Mouse (Mus musculus) kidney, embryonic 14.5 days (tissue): Measurements from ENCODE around the gene Mllt1. TPM values are rescaled to one million over a fixed set of nuclear protein-coding genes. Genes with fewer than 3 reads are reported as not detected.
"Not testable (repeated sequence)": the region's sequence is repeated elsewhere in the genome, so short reads cannot be mapped to it uniquely, and the experiment has no call there.

Experiments
- ATAC-seq: fragments of 200-750 bp; cut with Nextera tagmentation; 2 replicates; pipeline ENCODE4 v1.8.0; 2017; ENCODE audit warnings: moderate number of reproducible peaks, mild to moderate bottlenecking, moderate TSS enrichment, moderate library complexity; ENCODE audit not compliant: low FRiP score, low TSS enrichment
- H3K27ac ChIP-seq: fragments of 300-500 bp; sonication (generic); 2 replicates; pipeline ENCODE4 v1.5.1; 2014; ENCODE audit warnings: low read depth, mild to moderate bottlenecking, low read length, moderate library complexity, mixed read lengths
- H3K27me3 ChIP-seq: fragments of 300-500 bp; sonication (generic); 2 replicates; pipeline ENCODE4 v1.6.1; 2014; ENCODE audit warnings: mild to moderate bottlenecking, low read length; ENCODE audit not compliant: control insufficient read depth, insufficient read depth
- H3K36me3 ChIP-seq: fragments of 300-500 bp; sonication (generic); 2 replicates; pipeline ENCODE4 v1.6.1; 2014; ENCODE audit warnings: low read length, mixed read lengths; ENCODE audit not compliant: control insufficient read depth, insufficient read depth
- H3K4me1 ChIP-seq: fragments of 300-500 bp; sonication (generic); 2 replicates; pipeline ENCODE4 v1.6.1; 2014; ENCODE audit warnings: low read length, mixed read lengths; ENCODE audit not compliant: control insufficient read depth, insufficient read depth
- H3K4me2 ChIP-seq: fragments of 300-500 bp; sonication (generic); replicated peaks from 2 replicates; pipeline ENCODE4 v1.6.1; 2014; ENCODE audit warnings: low read depth, mild to moderate bottlenecking, low read length
- H3K4me3 ChIP-seq: fragments of 300-500 bp; sonication (generic); 2 replicates; pipeline ENCODE4 v1.5.1; 2014; ENCODE audit warnings: mild to moderate bottlenecking, low read length
- H3K9ac ChIP-seq: fragments of 300-500 bp; sonication (generic); 2 replicates; pipeline ENCODE4 v1.6.1; 2014; ENCODE audit warnings: low read depth, mild to moderate bottlenecking, low read length, moderate library complexity
- H3K9me3 ChIP-seq: fragments of 300-500 bp; sonication (generic); 2 replicates; pipeline ENCODE4 v1.6.1; 2016; ENCODE audit warnings: low read length; ENCODE audit not compliant: control insufficient read depth
- WGBS: fragments of 180-500 bp; shearing (Covaris S2); extraction: QIAGEN DNeasy Blood & Tissue Kit; methylation state at CpG from one replicate; pipeline ENCODE4 v1.1.7; 2014; 5-methylcytosine and 5-hydroxymethylcytosine counted together
- polyA plus RNA-seq: library from polyadenylated mRNA; unstranded; fragments of >200 nt; fragmentation: Nextera tagmentation; extraction: Ambion mirVana; gene quantifications from 2 replicates; pipeline ENCODE4 v1.2.1, GENCODE M21; 2014

The Mllt1 gene
- polyA plus RNA-seq, 1 experiment from 2014 or later, result 35.8 TPM

DNA sequence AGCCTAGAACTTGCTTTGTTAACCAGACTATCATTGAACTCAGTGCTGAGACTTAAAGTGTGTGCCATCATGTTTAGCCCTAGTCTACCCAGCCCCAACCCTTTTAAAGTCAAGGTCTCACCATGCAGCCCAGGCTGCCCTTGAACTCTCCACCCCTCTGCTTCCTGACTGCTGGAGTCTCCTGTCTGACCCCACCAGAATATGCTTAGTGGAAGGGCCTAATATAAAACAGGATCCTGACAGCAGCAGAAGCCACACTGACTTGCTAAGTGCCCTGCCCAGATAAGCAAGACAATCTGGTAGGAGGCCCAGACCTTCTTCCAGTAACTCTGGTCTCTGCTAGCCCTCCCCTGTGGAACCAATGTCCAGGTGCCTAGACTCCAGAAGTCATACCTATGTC lies 6.1 kb downstream of the Mllt1 start:
- Histone ChIP-seq H3K4me3 (no peak overlapping the region), H3K27me3 (no peaks in the 10 kb centered on the region), H3K36me3 (peaks cover 13% of the 10 kb centered on the region; the same call in 1 of the 2 replicates), H3K27ac (no peak overlapping the region), H3K9me3 (no peaks in the 10 kb centered on the region), H3K4me1 (peaks cover 15% of the 10 kb centered on the region), H3K4me2 (no peak overlapping the region), H3K9ac (no peak overlapping the region)
- ATAC-seq, result no peak

DNA sequence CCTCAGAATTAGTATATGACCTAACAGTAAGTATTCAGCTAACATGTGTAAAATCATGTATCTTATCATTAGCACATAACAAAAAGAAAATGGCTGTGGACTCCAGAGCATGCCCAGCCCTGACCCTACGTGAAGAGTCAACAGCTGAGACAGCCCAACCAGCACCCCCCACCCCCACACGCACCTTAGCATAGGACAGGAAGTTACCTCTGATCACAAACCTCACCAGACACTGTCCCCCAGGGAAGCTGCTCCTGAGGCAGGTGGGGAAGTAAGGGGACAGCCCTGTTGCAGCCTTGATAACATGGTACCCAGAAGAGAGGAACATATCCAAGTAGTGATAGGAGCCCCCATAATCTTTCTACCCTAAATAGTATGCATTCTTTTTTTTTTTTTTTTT lies 9.2 kb downstream of the Mllt1 start:
- 0 out of 2 replicates have a peak, but pooled peaks cover 3% of the 10 kb centered on the region for H3K4me1 ChIP-seq
- peaks cover 2% of the 10 kb centered on the region; the same call in 1 of the 2 replicates for H3K9me3 ChIP-seq
- no peak overlapping the region for H3K27ac ChIP-seq
- no peak overlapping the region for H3K9ac ChIP-seq
- no peak overlapping the region for H3K4me3 ChIP-seq
- H3K36me3 ChIP-seq, result peaks cover 31% of the 10 kb centered on the region
- WGBS, result 89% methylated on average over 2 of the region's 2 CpGs
- H3K4me2 ChIP-seq, result no peak overlapping the region
- ATAC-seq, result no peak
- no peaks in the 10 kb centered on the region for H3K27me3 ChIP-seq

DNA sequence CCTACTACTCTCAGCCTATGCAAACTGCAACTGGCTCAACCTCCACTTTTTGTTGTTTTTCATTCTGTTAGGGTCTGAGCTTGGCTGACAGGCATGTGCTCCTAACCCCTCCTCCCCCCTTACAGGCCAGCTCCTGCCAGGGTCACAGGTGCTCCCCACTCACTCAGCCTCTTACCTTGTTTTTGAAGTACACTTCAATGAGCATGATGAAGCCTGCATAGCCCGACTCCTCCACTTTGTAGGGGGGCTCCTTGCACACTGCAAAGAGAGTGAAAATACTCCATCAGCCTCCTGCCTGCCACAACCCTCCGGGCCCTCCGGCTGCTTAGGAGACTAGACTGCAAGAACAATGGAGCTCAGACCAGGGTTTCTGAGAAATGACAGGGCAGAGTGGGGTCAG lies 15.5 kb downstream of the Mllt1 start:
- Histone ChIP-seq H3K4me2 (no peak overlapping the region), H3K4me3 (no peak overlapping the region), H3K27me3 (no peaks in the 10 kb centered on the region), H3K27ac (no peak overlapping the region), H3K36me3 (peaks cover 71% of the 10 kb centered on the region), H3K9me3 (peaks cover 2% of the 10 kb centered on the region; the same call in 1 of the 2 replicates), H3K4me1 (no peaks in the 10 kb centered on the region), H3K9ac (no peak overlapping the region)
- ATAC-seq, result no peak
- WGBS, result 83% methylated on average over 3 of the region's 3 CpGs

DNA sequence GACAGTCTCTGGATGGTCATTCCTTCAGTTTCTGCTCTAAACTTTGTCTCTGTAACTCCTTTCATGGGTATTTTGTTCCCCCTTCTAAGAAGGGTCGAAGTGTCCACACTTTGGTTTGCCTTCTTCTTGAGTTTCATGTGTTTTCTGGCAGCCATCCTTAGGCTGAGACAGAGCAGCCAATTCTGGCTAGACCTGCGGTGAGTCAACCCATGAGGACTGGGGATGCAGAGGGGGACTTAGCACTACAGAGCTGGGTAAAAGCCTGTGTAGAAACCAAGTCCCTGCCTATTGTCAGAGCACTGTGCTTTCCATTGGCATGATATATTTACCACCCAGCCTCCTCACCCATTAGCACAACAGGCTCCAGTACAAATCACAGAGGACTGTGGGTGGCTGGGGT lies 18.0 kb downstream of the Mllt1 start:
- WGBS, result 93% methylated on average over 2 of the region's 2 CpGs
- no peaks in the 10 kb centered on the region for H3K4me1 ChIP-seq
- no peak overlapping the region for H3K4me3 ChIP-seq
- H3K27me3 ChIP-seq, result no peaks in the 10 kb centered on the region
- no peak overlapping the region for H3K9ac ChIP-seq
- no peak overlapping the region for H3K4me2 ChIP-seq
- H3K9me3 ChIP-seq, result no peaks in the 10 kb centered on the region
- H3K27ac ChIP-seq, result no peak overlapping the region
- ATAC-seq, result no peak
- peaks cover 75% of the 10 kb centered on the region for H3K36me3 ChIP-seq

DNA sequence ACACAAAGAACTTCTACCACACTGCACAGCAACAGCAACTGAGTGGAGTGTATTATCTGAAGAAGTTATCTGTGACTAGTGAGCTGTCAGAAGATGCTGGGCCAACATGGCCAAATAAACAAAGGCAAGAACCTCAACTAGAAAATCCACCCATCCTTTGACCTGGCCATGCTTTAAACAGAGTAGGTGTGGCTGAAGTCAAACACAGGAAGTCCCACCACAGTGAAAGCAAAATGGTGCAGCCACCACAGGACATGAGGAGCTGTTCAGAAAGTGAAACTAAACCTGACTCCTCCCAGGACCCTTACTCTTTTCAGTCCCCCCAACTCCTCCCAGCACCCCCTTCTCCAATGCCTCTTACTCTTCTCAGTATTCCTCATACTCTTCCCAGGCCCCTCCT lies 21.8 kb downstream of the Mllt1 start:
- Histone ChIP-seq H3K4me1 (no peaks in the 10 kb centered on the region), H3K27ac (no peak overlapping the region), H3K36me3 (peaks cover 58% of the 10 kb centered on the region), H3K9ac (no peak overlapping the region), H3K4me3 (no peak overlapping the region), H3K4me2 (no peak overlapping the region), H3K27me3 (no peaks in the 10 kb centered on the region), H3K9me3 (no peaks in the 10 kb centered on the region)
- no peak for ATAC-seq

DNA sequence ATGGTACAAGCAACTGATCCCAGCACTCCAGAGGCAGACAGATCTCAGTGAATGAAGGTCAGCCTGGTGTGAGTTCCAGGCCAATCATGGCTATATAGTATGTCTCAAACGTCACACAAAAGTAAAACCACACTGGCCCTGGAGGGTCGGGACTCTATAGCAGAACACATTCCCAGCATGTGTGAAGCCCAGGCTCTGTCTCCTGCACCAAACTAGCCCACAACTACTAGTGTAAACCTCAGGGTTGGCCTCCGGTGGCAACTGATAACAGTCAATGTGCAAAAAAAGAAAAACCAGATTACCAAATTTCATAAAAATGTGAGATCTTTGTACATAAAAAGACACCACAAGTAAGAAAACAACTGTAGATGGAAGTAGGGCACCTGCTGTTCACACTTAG lies 22.2 kb downstream of the Mllt1 start:
- 91% methylated on average over 3 of the region's 3 CpGs for WGBS
- ATAC-seq, result no peak

DNA sequence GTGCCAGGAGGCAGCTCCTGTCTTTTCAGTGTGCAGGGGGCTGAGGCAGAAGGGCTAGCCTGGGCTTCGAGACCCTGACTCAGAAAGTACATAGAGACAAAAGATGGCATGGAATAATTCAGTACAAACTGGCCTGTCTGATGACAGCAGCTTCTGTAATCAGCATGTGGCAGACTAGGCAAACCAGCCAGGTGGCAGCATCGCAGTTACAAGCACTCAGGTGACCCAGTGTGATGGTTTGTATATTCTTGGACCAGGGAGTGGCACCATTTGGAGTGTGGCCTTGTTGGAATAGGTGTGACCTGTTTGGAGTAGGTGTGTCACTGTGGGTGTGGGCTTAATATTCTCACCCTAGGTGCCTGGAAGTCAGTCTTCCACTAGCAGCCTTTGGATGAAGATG lies 25.5 kb downstream of the Mllt1 start:
- not testable (repeated sequence) for H3K4me3 ChIP-seq, H3K4me2 ChIP-seq, H3K4me1 ChIP-seq, H3K27me3 ChIP-seq, H3K9me3 ChIP-seq, ATAC-seq, H3K9ac ChIP-seq, H3K27ac ChIP-seq
- 97% methylated on average over 2 of the region's 2 CpGs for WGBS
- H3K36me3 ChIP-seq, result peaks cover 51% of the 10 kb centered on the region

More for the DNA sequence above, 22.2 kb downstream of the Mllt1 start:
- Histone ChIP-seq H3K4me1 (no peaks in the 10 kb centered on the region), H3K36me3 (peaks cover 55% of the 10 kb centered on the region), H3K4me3 (no peak overlapping the region), H3K9me3 (no peaks in the 10 kb centered on the region), H3K27ac (no peak overlapping the region), H3K4me2 (no peak overlapping the region), H3K9ac (no peak overlapping the region), H3K27me3 (no peaks in the 10 kb centered on the region)

DNA sequence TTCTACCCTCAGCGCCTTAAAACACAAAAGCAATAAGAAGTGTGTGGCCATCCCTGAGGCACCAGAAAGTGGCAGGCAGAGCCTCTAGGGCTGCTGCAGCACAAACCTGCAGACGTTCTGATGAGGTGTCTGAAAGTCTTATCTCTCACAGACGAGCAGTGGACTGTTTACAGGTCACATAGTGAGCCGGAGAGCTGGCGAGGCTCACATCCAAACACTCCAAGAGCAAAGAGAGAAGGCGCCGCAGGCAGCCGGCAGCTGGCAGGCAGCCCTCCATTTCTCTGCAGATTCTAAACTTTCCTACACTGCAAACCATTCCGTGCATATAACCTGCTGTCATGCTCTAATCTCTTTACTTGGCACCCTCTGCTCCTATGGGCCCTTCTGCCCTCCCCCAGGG lies 27.3 kb downstream of the Mllt1 start:
- Histone ChIP-seq H3K27ac (no peak overlapping the region), H3K9ac (no peak overlapping the region), H3K36me3 (peaks cover 55% of the 10 kb centered on the region), H3K4me2 (no peak overlapping the region), H3K27me3 (no peaks in the 10 kb centered on the region), H3K4me3 (no peak overlapping the region), H3K9me3 (no peaks in the 10 kb centered on the region), H3K4me1 (no peaks in the 10 kb centered on the region)
- ATAC-seq, result no peak
- WGBS, result 83% methylated on average over 9 of the region's 9 CpGs

DNA sequence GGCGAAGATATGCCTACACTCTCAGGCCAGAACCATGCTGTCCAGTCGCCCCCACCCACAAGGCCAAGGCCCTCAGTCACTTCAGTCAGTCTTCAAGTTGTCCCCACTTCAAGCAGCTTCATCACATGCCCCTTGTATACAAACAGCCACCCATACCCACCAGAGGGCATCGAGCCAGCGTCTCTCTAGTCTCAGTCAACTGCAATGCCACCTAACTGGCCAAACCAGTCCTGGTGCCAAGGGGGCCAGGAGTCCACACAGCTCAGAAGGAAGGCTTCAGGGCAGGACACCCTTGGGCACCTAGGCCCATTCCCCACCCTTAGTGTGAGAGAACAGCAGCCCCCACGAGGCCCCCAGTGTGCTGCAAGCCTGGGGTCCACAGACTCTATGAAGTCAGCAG lies 28.1 kb downstream of the Mllt1 start:
- WGBS, result 85% methylated on average over 5 of the region's 5 CpGs
- no peak overlapping the region for H3K4me2 ChIP-seq
- H3K4me1 ChIP-seq, result no peaks in the 10 kb centered on the region
- no peak overlapping the region for H3K27ac ChIP-seq
- no peaks in the 10 kb centered on the region for H3K9me3 ChIP-seq
- H3K36me3 ChIP-seq, result peaks cover 61% of the 10 kb centered on the region
- no peaks in the 10 kb centered on the region for H3K27me3 ChIP-seq
- no peak for ATAC-seq
- no peak overlapping the region for H3K4me3 ChIP-seq
- H3K9ac ChIP-seq, result no peak overlapping the region

DNA sequence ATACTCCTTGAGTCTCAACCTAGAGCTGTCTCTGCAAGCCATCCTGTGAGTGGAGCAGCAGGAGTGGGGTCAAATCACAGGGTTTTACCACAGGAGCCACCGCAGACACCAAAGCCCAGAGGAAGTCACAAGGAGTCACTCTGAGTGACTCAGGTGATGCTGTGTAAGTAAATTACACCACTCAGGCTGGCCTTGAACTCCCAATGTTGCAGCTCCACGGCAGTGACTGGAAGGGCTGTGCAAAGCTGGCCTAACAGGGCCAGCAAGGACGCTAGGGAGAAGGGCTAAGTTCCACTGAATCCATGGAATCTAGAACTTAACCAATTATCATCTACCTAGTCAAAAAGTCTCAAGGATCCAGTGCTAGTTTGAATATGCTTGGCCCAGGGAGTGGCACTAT lies 29.0 kb downstream of the Mllt1 start:
- Histone ChIP-seq H3K27ac (no peak overlapping the region), H3K4me3 (no peak overlapping the region), H3K4me1 (no peaks in the 10 kb centered on the region), H3K9me3 (no peaks in the 10 kb centered on the region), H3K36me3 (peaks cover 61% of the 10 kb centered on the region), H3K9ac (no peak overlapping the region), H3K4me2 (no peak overlapping the region), H3K27me3 (no peaks in the 10 kb centered on the region)
- ATAC-seq, result no peak
- WGBS, result 92% methylated on average over 3 of the region's 3 CpGs
